Mouse (Mus musculus) thymus, postnatal 10 days (tissue): Measurements from ENCODE around the gene Nectin3.

Source experiments
- DNase-seq, 2 experiments: peaks; one replicate each; pipeline ENCODE4 v3.0.0; 2021; ENCODE audit warnings: low spot score in 2 of 2

Nectin3 gene

GRCm38 (mm10) chr16:46498421-46498789 lies at the start of gene Nectin3:
TSS of gene Nectin3 (minus strand) at chr16:46498525.
- no peak for DNase-seq

- no peak for DNase-seq
Observed at GRCm38 (mm10) chr16:46538092-46538491, 39.8 kb upstream of the Nectin3 start.

- DNase-seq, result no peak
Observed at GRCm38 (mm10) chr16:46532465-46533254, 34.3 kb upstream of the Nectin3 start.

GRCm38 (mm10) chr16:46531023-46531422 lies 32.7 kb upstream of the Nectin3 start:
- DNase-seq, result no peak

- DNase-seq, result no peak
Observed at GRCm38 (mm10) chr16:46520885-46521417, 22.6 kb upstream of the Nectin3 start.

GRCm38 (mm10) chr16:46519606-46520005 lies 21.3 kb upstream of the Nectin3 start:
- DNase-seq, result no peak

- no peak for DNase-seq
Observed at GRCm38 (mm10) chr16:46507944-46508333, 9.6 kb upstream of the Nectin3 start.

- no peak for DNase-seq
Observed at GRCm38 (mm10) chr16:46507260-46507943, 9.1 kb upstream of the Nectin3 start.

- DNase-seq, result no peak
Observed at GRCm38 (mm10) chr16:46504006-46504405, 5.7 kb upstream of the Nectin3 start.

- no peak for DNase-seq
Observed at GRCm38 (mm10) chr16:46502311-46502710, 4.0 kb upstream of the Nectin3 start.

- DNase-seq, result no peak
Observed at GRCm38 (mm10) chr16:46500759-46501158, 2.4 kb upstream of the Nectin3 start.

GRCm38 (mm10) chr16:46497686-46498420 lies 472 bp downstream of the Nectin3 start:
- DNase-seq, result no peak

- DNase-seq, result peak; percentile 76 to 83
Observed at GRCm38 (mm10) chr16:46496889-46497685, 1.2 kb downstream of the Nectin3 start.

- DNase-seq, result peak in 1 of 2 experiments; percentile 6
Observed at GRCm38 (mm10) chr16:46496031-46496868, 2.1 kb downstream of the Nectin3 start.

- DNase-seq, result no peak
Observed at GRCm38 (mm10) chr16:46495201-46495600, 3.1 kb downstream of the Nectin3 start.

- no peak for DNase-seq
Observed at GRCm38 (mm10) chr16:46487436-46488097, 10.8 kb downstream of the Nectin3 start.

GRCm38 (mm10) chr16:46477336-46477735 lies 21.0 kb downstream of the Nectin3 start:
- no peak for DNase-seq

- DNase-seq, result no peak
Observed at GRCm38 (mm10) chr16:46451421-46451820, 46.9 kb downstream of the Nectin3 start.

- DNase-seq, result no peak
Observed at GRCm38 (mm10) chr16:46449013-46449412, 49.3 kb downstream of the Nectin3 start.

- DNase-seq, result no peak
Observed at GRCm38 (mm10) chr16:46431317-46431716, 67.0 kb downstream of the Nectin3 start.
